9 mouse cellular contexts compared by ENCODE assay signal in genomic region chr16:44526689-44527088, GRCm38 (mm10). TPM values are rescaled to one million over a fixed set of nuclear protein-coding genes. Genes with fewer than 3 reads are reported as not detected.
DNase-seq lines count a peak whose midpoint lies in the region; ATAC-seq and TF ChIP-seq lines count a peak whose summit lies in the region.
"Had no signal": no experiment of that assay in that cellular context is flagged by ENCODE, and none has a peak within 500 bp of the region (broad histone marks: within the 10 kb centered on the region; RNA-seq: fewer than 3 reads in every experiment).

No protein-coding gene starts in this region.

- H3K4me3 ChIP-seq in left cerebral cortex, adult 2 months, result no peak overlapping the region
- H3K4me3 ChIP-seq in hindbrain, embryonic 10.5 days, result peak overlapping the region; percentile 13; the same call in 1 of the 2 replicates
- H3K4me3 ChIP-seq in neural tube, embryonic 13.5 days, result no peak overlapping the region
- H3K4me3 ChIP-seq: erythroblast, embryonic 14.5 days; liver, embryonic 13.5 days had no signal

- H3K4me2 ChIP-seq in neural tube, embryonic 13.5 days, result peak overlapping the region; percentile 46
- H3K4me2 ChIP-seq: liver, embryonic 13.5 days had no signal

- no peaks in the 10 kb centered on the region for H3K27me3 ChIP-seq in hindbrain, embryonic 10.5 days (ENCODE audit: insufficient read depth, poor library complexity, severe bottlenecking)
- no peaks in the 10 kb centered on the region for H3K27me3 ChIP-seq in neural tube, embryonic 13.5 days

- peak overlapping the region; percentile 61 for H3K9ac ChIP-seq in neural tube, embryonic 13.5 days
- H3K9ac ChIP-seq: liver, embryonic 13.5 days had no signal

- intact Hi-C loops in left cerebral cortex, adult 2 months (cut with DNase I), result no loop called here
- intact Hi-C loops in left cerebral cortex, postnatal 25 days (cut with DNase I), result loop anchor here (2.0 kb wide), 1 partner anchor 32 kb away; the partner anchor contains the start of gene Boc
- intact Hi-C loops in left cerebral cortex, postnatal 10 days (cut with DNase I), result no loop called here

- DNase-seq in left cerebral cortex, adult 2 months (ENCODE audit: extremely low spot score in 1 of 2, low spot score in 2 of 2), result no peak
- no peak for DNase-seq in left cerebral cortex, adult 18-20 months (ENCODE audit: low spot score in 2 of 2)
- DNase-seq in embryo, embryonic 10.5 days (ENCODE audit: low spot score), result peak; percentile 71
- DNase-seq in hindbrain, embryonic 10.5 days (ENCODE audit: low spot score), result peak; percentile 56
- no peak for DNase-seq in left cerebral cortex, postnatal 25 days (ENCODE audit: low spot score in 2 of 2)
- DNase-seq in left cerebral cortex, postnatal 10 days (ENCODE audit: extremely low spot score in 1 of 2, low spot score in 2 of 2), result no peak
- DNase-seq: liver, embryonic 13.5 days had no signal

- no peak for ATAC-seq in neural tube, embryonic 13.5 days (ENCODE audit: low read depth)

- H3K36me3 ChIP-seq in hindbrain, embryonic 10.5 days, result peaks cover 9% of the 10 kb centered on the region; the same call in 1 of the 2 replicates
- H3K36me3 ChIP-seq in neural tube, embryonic 13.5 days, result no peaks in the 10 kb centered on the region
- H3K36me3 ChIP-seq: liver, embryonic 13.5 days had no signal

- H3K27ac ChIP-seq in left cerebral cortex, adult 2 months, result peak overlapping the region; percentile 75
- peak overlapping the region; percentile 80 for H3K27ac ChIP-seq in hindbrain, embryonic 10.5 days
- peak overlapping the region; percentile 73 for H3K27ac ChIP-seq in neural tube, embryonic 13.5 days (replicated peaks)
- H3K27ac ChIP-seq: liver, embryonic 13.5 days had no signal

- H3K4me1 ChIP-seq in hindbrain, embryonic 10.5 days (replicated peaks), result peaks cover 63% of the 10 kb centered on the region
- H3K4me1 ChIP-seq in neural tube, embryonic 13.5 days (replicated peaks), result peaks cover 61% of the 10 kb centered on the region
- H3K4me1 ChIP-seq: liver, embryonic 13.5 days had no signal

- no peak for TF ChIP-seq CTCF in left cerebral cortex, adult 2 months (IDR thresholded peaks at IDR 0.05)

- 6% methylated on average over 12 of the region's 12 CpGs for WGBS in hindbrain, embryonic 10.5 days
- WGBS in neural tube, embryonic 13.5 days, result 7% methylated on average over 12 of the region's 12 CpGs

- H3K9me3 ChIP-seq in hindbrain, embryonic 10.5 days, result no peaks in the 10 kb centered on the region
- no peaks in the 10 kb centered on the region for H3K9me3 ChIP-seq in neural tube, embryonic 13.5 days
- H3K9me3 ChIP-seq: liver, embryonic 13.5 days had no signal

RNA-seq across cellular contexts. Expression of gene Boc, which starts 32.0 kb away (rescaled TPM):
- total RNA-seq in left cerebral cortex, adult 2 months (2021), result 10 to 100 TPM; 18.7 to 20.0 TPM
- 10 to 100 TPM; 19.5 to 23.5 TPM for total RNA-seq in left cerebral cortex, adult 18-20 months (2021)
- polyA plus RNA-seq in hindbrain, embryonic 10.5 days (2016; fragmentation: Nextera tagmentation; extraction: Ambion mirVana), result 36.0 and 43.9 TPM in 2 replicates
- polyA plus RNA-seq in neural tube, embryonic 13.5 days (2015; fragmentation: Nextera tagmentation; extraction: Ambion mirVana), result 11.5 and 14.4 TPM in 2 replicates
- total RNA-seq in left cerebral cortex, postnatal 25 days (2021), result 10 to 100 TPM; 19.9 TPM
- 10 to 100 TPM; 20.4 to 21.4 TPM for total RNA-seq in left cerebral cortex, postnatal 10 days (2021)
- polyA plus RNA-seq: erythroblast, embryonic 14.5 days had no signal

Comparison
In these comparisons a context has a peak if more than half of its experiments do, and no peak if none do; other contexts are left out.
1. DNase-seq: peak in embryo, embryonic 10.5 days (single experiment) and hindbrain, embryonic 10.5 days (single experiment); none in left cerebral cortex, adult 2 months (0 of 2), left cerebral cortex, adult 18-20 months (0 of 2), left cerebral cortex, postnatal 25 days (0 of 2) and left cerebral cortex, postnatal 10 days (0 of 2).
2. Peak in every context shown above with its lines, with median percentiles within 50 percentile points of each other: H3K27ac ChIP-seq.